Mouse (Mus musculus): ENCODE measurements at regions not wholly inside any gene's neighbourhood (a gene's known extent, or its start where the extent isn't known, plus 50 kb on each side); places are given as distances from the start of the nearest gene placed in this dataset.
"Not testable (repeated sequence)": the region's sequence is repeated elsewhere in the genome, so short reads cannot be mapped to it uniquely, and the experiment has no call there.

DNA sequence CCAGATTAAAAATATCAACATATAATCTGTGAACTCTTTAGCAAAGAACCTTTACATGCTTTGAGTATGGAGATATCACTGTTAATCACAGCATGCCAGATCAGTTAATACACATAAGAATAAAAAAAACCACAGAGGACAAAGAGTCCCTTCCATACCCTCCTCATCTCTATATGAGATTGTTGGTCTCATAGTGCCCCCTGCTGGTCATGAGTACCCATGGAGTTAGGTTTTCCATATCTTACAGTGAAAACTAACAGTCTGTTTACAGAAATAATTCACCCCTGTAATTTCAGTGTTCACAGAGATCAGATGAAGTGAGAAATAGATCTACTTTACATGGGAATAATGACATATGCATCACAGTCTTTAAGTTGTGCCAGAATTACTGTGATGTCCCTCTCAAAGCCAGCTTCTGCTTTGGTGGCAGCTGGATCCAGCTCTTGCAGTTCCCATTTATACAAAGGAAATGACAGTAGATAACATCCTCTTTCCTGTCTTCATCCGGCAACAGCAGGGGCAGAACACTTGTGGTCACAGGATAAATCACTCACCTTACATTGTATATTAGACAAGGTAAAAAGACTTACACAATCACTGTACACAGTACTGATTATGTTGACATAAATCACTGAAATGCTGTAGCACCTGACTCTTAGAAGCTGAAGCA is 1106.9 kb downstream of the Adam6a start:
- TF ChIP-seq TAL1 (IDR thresholded peaks at IDR 0.05; ENCODE audit: low read length); BHLHE40 (IDR thresholded peaks at IDR 0.05; ENCODE audit: borderline replicate concordance, low read depth, low read length); ELF1 (IDR thresholded peaks at IDR 0.05; ENCODE audit: low read depth, low read length); MXI1 (IDR thresholded peaks at IDR 0.05; ENCODE audit: low read depth, low read length): not testable (repeated sequence)
- TF ChIP-seq CTCF (IDR thresholded peaks at IDR 0.05 in 2 of 3, conservative IDR thresholded peaks at IDR 0.05 in 1 of 3; ENCODE audit: control insufficient read depth in 1 of 3, insufficient read depth in 1 of 3, low read depth in 2 of 3, low read length in 3 of 3, poor library complexity in 1 of 3, severe bottlenecking in 1 of 3): peak in 1 of 3 experiments; percentile 1; a peak in 1 of 6 replicates
